Mouse (Mus musculus) ES-Bruce4 (cell line): Measurements from ENCODE around the gene Cdkal1.

Experiments
- CTCF ChIP-seq: IDR thresholded peaks from one replicate; pipeline ENCODE4 v1.8.1; 2011; ENCODE audit warnings: low read depth, low read length
- EP300 ChIP-seq: IDR thresholded peaks from 2 replicates; pipeline ENCODE4 v1.6.1; 2011; ENCODE audit warnings: low read depth, low read length; ENCODE audit not compliant: insufficient read depth
- POLR2A ChIP-seq: IDR thresholded peaks from one replicate; pipeline ENCODE4 v1.8.1; 2011; ENCODE audit warnings: low read length; ENCODE audit not compliant: insufficient read depth

DNA sequence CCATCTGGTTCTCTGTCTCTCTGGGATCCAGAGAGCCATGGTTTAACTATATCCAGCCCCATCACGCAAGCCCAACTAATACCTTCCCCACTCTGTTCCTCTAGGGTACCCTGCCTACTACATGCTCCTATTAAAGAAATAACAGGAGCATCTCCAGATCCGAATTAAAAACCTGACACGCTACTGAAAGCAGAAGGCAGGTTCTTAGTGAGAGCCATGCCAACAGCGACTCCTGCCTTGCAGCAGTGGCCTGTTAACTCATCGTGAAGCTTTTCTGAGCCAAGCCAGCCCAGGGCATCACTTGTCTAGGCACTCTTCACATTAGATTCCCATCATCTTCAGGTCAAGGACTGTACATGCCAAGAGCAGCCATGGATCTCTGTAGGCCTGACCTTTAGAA lies 104.3 kb downstream of the Cdkal1 start:
- TF ChIP-seq CTCF = no peak
- no peak for TF ChIP-seq POLR2A
- no peak for TF ChIP-seq EP300
